Mouse (Mus musculus): ENCODE data around the gene Sparc.

GRCm38 (mm10) chr11:55428186-55429012 lies 5.4 kb upstream of the Sparc start:
- TF ChIP-seq CTCF (IDR thresholded peaks at IDR 0.05; ENCODE audit: extremely low read depth, insufficient read depth, insufficient read length, insufficient replicate concordance) (no peak), POLR2A (IDR thresholded peaks at IDR 0.05; ENCODE audit: low read depth, low read length) (no peak)
